Mouse (Mus musculus) midbrain, embryonic 16.5 days (tissue): ENCODE measurements around the gene Mthfr. TPM values are rescaled to one million over a fixed set of nuclear protein-coding genes. Genes with fewer than 3 reads are reported as not detected.

Experiments used
- ATAC-seq: fragments of 200-750 bp; cut with Nextera tagmentation; 2 replicates; pipeline ENCODE4 v1.8.0; 2017; ENCODE audit warnings: moderate TSS enrichment
- H3K27ac ChIP-seq: fragments of 300-500 bp; sonication (generic); 2 replicates; pipeline ENCODE4 v1.5.1; 2014; ENCODE audit warnings: mild to moderate bottlenecking, low read length, mixed read lengths
- H3K27me3 ChIP-seq: fragments of 300-500 bp; sonication (generic); 2 replicates; pipeline ENCODE4 v1.6.1; 2014; ENCODE audit warnings: low read depth, low read length, mixed read lengths; ENCODE audit not compliant: control insufficient read depth, insufficient read depth
- H3K36me3 ChIP-seq: fragments of 300-500 bp; sonication (generic); 2 replicates; pipeline ENCODE4 v1.6.1; 2014; ENCODE audit warnings: mild to moderate bottlenecking, low read length, moderate library complexity, mixed read lengths; ENCODE audit not compliant: control insufficient read depth, insufficient read depth
- H3K4me1 ChIP-seq: fragments of 300-500 bp; sonication (generic); 2 replicates; pipeline ENCODE4 v1.6.1; 2014; ENCODE audit warnings: mild to moderate bottlenecking, low read length, mixed read lengths; ENCODE audit not compliant: control insufficient read depth, insufficient read depth
- H3K4me2 ChIP-seq: fragments of 300-500 bp; sonication (generic); 2 replicates; pipeline ENCODE4 v1.6.1; 2014; ENCODE audit warnings: mild to moderate bottlenecking, low read length, mixed read lengths
- H3K4me3 ChIP-seq: fragments of 300-500 bp; sonication (generic); 2 replicates; pipeline ENCODE4 v1.5.1; 2014; ENCODE audit warnings: low read depth, mild to moderate bottlenecking, low read length, moderate library complexity, mixed read lengths
- H3K9ac ChIP-seq: fragments of 300-500 bp; sonication (generic); 2 replicates; pipeline ENCODE4 v1.6.1; 2014; ENCODE audit warnings: low read depth, low read length, mixed read lengths
- H3K9me3 ChIP-seq: fragments of 300-500 bp; sonication (generic); replicated peaks from 2 replicates; pipeline ENCODE4 v1.6.1; 2014; ENCODE audit warnings: mild to moderate bottlenecking, low read length, mixed read lengths; ENCODE audit not compliant: control insufficient read depth, poor library complexity, severe bottlenecking
- WGBS: fragments of 180-500 bp; shearing (Covaris S2); extraction: QIAGEN DNeasy Blood & Tissue Kit; methylation state at CpG from one replicate; pipeline ENCODE4 v1.1.7; 2014; 5-methylcytosine and 5-hydroxymethylcytosine counted together
- polyA plus RNA-seq: library from polyadenylated mRNA; unstranded; fragments of >200 nt; fragmentation: Nextera tagmentation; extraction: Ambion mirVana; gene quantifications from 2 replicates; pipeline ENCODE4 v1.2.1, GENCODE M21; 2015

The Mthfr gene
- 21.5 and 22.2 TPM in 2 replicates for polyA plus RNA-seq

DNA sequence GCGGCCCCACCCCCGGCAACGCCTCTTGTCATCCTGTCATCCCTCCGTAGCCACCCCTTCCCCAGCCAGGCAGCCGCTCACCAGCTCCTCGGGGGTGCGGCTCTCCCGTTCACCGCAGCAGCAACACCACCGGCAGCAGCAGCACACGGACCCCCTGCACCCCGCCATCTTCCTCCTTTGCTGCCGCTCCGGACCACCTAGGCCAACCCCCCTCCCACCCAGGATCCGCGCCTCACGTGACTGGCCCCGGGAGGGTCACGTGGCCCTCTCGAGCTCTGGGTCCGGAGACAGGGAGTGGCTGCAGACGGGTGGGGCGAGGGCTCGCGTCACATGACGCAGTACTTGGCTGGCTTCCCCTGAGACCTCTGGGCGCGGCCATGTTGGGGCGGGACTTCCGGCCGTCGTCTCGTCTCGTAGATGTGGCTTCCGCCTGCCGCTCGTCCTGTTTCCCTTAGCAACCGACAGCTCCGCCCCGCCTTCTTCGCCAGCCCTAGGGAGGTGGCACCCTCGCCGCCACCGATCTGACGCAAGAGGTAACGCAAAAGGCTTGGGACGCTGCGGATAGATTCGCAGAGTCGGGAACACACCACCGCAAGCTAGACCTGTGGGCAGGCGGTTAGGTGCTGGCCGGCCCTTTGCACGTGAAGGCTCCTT lies at the start of gene Mthfr, which contains the start of gene Clcn6:
TSS of gene Mthfr (plus strand) at position 478 of the 654 bp plus-strand sequence.
TSS of gene Clcn6 (minus strand) at position 222 of the 654 bp plus-strand sequence.
- Histone ChIP-seq H3K4me2 (peak within 1 kb of the TSS; percentile 85), H3K9ac (peak within 1 kb of the TSS; percentile 80), H3K4me1 (peaks cover 43% of the 10 kb centered on the region), H3K9me3 (no peaks in the 10 kb centered on the region), H3K27ac (peak within 1 kb of the TSS; percentile 90), H3K4me3 (peak within 1 kb of the TSS; percentile 72), H3K36me3 (peaks cover 2% of the 10 kb centered on the region; the same call in 1 of the 2 replicates), H3K27me3 (no peaks in the 10 kb centered on the region)
- peak; percentile 92 for ATAC-seq
- under 1% methylated on average over 52 of the region's 54 CpGs for WGBS

DNA sequence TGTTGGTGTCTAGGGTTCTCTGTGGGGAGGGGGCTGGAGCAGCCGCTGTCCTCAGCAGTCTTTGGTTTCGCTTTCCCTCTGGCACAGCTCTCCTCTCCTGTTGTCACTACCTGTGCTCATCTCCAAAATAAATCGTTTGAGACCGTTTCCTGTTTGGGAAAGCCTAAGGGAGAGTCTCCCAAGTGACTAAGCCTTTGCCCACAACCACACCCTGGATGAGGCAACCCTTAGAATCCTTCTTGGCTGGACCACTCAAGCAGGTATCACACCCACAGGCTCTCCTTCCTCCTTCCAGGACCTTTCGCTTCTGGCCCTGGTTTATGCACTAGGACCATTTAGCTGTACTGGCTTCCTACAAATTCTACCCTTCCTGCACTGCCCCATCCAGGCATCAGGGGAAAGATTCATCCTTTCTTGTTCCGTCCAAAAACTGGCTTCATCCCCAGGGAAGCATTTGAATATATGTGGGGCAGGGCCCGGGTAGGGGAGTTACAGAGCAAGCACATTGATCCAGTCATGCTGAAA lies 45.2 kb upstream of the Mthfr start:
- Histone ChIP-seq H3K36me3 (no peaks in the 10 kb centered on the region), H3K9me3 (no peaks in the 10 kb centered on the region), H3K4me3 (no peak overlapping the region), H3K4me2 (no peak overlapping the region), H3K9ac (no peak overlapping the region), H3K4me1 (no peaks in the 10 kb centered on the region), H3K27ac (no peak overlapping the region), H3K27me3 (no peaks in the 10 kb centered on the region)
- 68% methylated on average over 7 of the region's 7 CpGs for WGBS
- ATAC-seq, result no peak

DNA sequence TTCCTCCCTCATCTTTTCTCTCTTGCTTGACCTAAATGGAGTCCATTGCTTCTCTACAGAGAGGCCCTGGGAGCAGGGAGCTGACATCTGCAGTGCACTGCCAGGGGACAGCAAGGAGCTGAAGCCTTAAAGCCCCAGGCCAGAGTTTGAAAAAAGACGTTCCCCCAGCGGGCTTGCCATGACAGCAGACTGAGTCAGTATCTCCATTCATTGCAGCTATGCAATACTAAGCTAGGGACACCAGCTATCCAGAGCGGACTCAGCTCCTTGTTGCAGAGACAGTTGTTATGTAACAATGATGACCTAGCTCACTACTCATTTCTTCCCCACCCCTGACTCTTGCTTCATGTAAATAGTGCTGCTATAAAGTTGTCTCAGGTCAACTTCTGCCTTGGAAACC lies 43.6 kb upstream of the Mthfr start:
- Histone ChIP-seq H3K4me3 (no peak overlapping the region), H3K9me3 (no peaks in the 10 kb centered on the region), H3K9ac (no peak overlapping the region), H3K27ac (no peak overlapping the region), H3K4me2 (no peak overlapping the region), H3K27me3 (no peaks in the 10 kb centered on the region), H3K4me1 (peaks cover 9% of the 10 kb centered on the region), H3K36me3 (no peaks in the 10 kb centered on the region)
- WGBS, result 71% methylated on average over 3 of the region's 3 CpGs
- no peak for ATAC-seq

DNA sequence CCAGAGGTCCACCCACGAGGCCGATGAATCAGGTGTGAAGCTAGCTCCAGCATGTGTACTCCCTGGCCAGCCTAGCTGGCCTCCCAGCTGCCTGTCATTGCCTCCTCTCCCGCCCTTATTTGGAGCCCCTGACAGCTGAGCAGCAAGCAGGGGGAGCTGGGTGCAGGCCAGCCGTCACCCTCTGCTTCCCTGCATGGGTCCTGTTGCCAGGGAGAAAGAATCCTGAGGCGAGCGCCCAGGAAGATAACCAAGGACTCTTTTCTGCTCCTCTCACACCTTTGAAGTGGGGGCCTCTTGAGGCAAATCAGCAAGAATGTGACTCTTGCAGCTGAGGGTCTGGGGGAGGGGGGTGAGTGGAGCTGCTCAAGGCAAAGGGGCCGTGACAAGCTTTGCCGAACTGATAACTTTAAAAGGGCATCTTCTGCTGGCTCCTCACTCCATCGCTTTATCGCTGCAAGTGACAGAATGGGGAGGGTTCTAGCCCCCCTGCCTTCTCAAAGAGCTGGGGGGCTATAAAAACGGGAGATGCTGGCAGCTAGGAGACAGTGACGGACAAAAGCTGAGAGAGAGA lies 38.6 kb upstream of the Mthfr start, which contains the start of gene Nppa:
TSS of gene Nppa (plus strand) at position 521 of the 571 bp plus-strand sequence.
- H3K27me3 ChIP-seq, result no peaks in the 10 kb centered on the region
- peaks cover 5% of the 10 kb centered on the region; the same call in 1 of the 2 replicates for H3K36me3 ChIP-seq
- H3K4me3 ChIP-seq, result no peak within 1 kb of the TSS
- H3K4me2 ChIP-seq, result no peak within 1 kb of the TSS
- H3K4me1 ChIP-seq, result peaks cover 23% of the 10 kb centered on the region
- peak within 1 kb of the TSS; percentile 60 for H3K27ac ChIP-seq
- ATAC-seq, result peak; percentile 59
- H3K9me3 ChIP-seq, result no peaks in the 10 kb centered on the region
- H3K9ac ChIP-seq, result 0 out of 2 replicates have a peak within 1 kb of the TSS, but pooled peaks have one; percentile 12
- WGBS, result 36% methylated on average over 12 of the region's 12 CpGs

DNA sequence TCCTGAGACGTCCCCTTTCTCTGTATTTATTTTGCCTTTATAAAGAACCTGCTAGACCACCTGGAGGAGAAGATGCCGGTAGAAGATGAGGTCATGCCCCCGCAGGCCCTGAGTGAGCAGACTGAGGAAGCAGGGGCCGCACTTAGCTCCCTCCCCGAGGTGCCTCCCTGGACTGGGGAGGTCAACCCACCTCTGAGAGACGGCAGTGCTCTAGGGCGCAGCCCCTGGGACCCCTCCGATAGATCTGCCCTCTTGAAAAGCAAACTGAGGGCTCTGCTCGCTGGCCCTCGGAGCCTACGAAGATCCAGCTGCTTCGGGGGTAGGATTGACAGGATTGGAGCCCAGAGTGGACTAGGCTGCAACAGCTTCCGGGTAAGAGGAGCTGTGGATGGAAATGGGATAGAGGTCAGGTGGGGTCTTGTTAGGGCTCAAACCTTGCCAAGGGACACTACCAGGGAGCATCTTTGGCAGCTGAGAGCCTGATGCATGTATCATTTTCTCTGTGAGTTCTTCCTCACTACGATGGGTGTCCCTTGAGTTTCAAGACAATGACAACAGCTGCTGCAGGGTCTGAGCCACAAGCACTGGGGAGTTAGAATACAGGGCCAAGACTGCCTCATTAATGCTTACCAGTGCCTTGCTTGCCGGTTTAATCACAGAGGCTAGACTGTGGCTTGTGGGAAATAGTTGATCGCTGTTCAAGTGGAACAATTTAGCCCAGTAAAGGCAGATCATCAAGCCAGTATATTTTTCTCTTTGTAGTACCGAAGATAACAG lies 37.7 kb upstream of the Mthfr start:
- H3K9ac ChIP-seq, result 0 out of 2 replicates have a peak overlapping the region, but pooled peaks have one; percentile 12
- H3K27me3 ChIP-seq, result no peaks in the 10 kb centered on the region
- peak overlapping the region; percentile 60 for H3K27ac ChIP-seq
- 56% methylated on average over 17 of the region's 17 CpGs for WGBS
- peak; percentile 15 for ATAC-seq
- peaks cover 23% of the 10 kb centered on the region for H3K4me1 ChIP-seq
- no peak overlapping the region for H3K4me2 ChIP-seq
- no peak overlapping the region for H3K4me3 ChIP-seq
- H3K36me3 ChIP-seq, result peaks cover 11% of the 10 kb centered on the region; the same call in 1 of the 2 replicates
- no peaks in the 10 kb centered on the region for H3K9me3 ChIP-seq

DNA sequence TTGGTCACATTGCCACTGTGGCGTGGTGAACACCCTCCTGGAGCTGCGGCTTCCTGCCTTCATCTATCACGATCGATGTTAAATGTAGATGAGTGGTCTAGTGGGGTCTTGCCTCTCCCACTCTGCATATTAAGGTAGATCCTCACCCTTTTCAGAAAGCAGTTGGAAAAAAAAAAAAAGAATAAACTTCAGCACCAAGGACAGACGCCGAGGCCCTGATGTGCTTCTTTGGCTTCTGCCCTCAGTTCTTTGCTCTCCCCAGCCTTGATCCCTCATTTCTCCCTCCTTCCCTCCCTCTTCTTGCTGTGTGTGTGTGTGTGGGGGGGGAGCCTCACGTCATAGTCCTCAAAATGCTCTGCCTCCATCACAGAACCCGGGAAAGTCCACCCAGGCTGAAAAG lies 37.0 kb upstream of the Mthfr start:
- Histone ChIP-seq H3K27ac (peak overlapping the region; percentile 60), H3K4me1 (peaks cover 23% of the 10 kb centered on the region), H3K9me3 (no peaks in the 10 kb centered on the region), H3K36me3 (peaks cover 13% of the 10 kb centered on the region; the same call in 1 of the 2 replicates), H3K4me3 (no peak overlapping the region), H3K27me3 (no peaks in the 10 kb centered on the region), H3K4me2 (no peak overlapping the region), H3K9ac (0 out of 2 replicates have a peak overlapping the region, but pooled peaks have one; percentile 11)
- WGBS, result 39% methylated on average over 8 of the region's 8 CpGs
- ATAC-seq, result no peak

DNA sequence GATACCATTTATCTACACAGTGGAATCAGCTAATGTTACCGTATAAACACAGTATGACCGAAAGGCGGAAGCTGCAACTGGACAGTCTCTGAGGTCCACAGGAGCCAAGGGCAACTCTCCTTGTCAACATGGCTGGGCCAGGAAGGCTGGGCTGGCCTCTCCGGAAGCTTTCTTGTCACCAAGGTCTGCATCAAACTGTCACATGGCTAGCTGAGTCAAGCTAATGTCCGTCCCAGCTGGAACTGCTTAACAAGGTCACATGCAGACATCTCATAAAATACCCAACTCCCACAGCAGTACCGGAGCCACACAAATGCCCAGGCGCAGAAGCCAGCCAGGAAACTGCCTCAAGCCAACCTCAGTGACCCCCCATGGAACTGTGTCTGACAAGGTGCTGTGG lies 34.5 kb upstream of the Mthfr start:
- Histone ChIP-seq H3K9me3 (no peaks in the 10 kb centered on the region), H3K9ac (no peak overlapping the region), H3K36me3 (peaks cover 17% of the 10 kb centered on the region; the same call in 1 of the 2 replicates), H3K27me3 (no peaks in the 10 kb centered on the region), H3K27ac (no peak overlapping the region), H3K4me1 (peaks cover 23% of the 10 kb centered on the region), H3K4me3 (no peak overlapping the region), H3K4me2 (no peak overlapping the region)
- ATAC-seq, result no peak
- WGBS, result 89% methylated on average over 7 of the region's 7 CpGs

DNA sequence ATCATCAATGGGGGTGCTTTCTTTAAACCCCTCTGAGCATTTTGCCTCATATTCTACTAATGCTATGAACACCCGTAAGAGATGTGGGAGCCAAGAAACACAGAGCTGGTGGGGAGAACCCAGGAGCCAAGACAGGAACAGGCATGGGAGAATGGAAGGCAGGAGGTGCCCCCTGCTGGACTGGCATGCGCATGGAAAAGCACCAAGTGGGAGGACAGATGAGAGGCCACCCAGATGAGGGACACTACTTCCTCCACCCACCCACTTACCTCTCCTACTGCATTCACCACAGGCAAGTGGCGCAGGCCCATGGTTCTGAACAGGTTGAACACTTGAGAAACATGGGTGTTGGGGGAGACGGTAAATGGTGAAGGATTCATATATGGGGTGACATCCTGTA lies 30.5 kb upstream of the Mthfr start:
- Histone ChIP-seq H3K9me3 (no peaks in the 10 kb centered on the region), H3K27ac (no peak overlapping the region), H3K9ac (no peak overlapping the region), H3K4me2 (no peak overlapping the region), H3K4me3 (no peak overlapping the region), H3K36me3 (peaks cover 55% of the 10 kb centered on the region), H3K27me3 (no peaks in the 10 kb centered on the region), H3K4me1 (no peaks in the 10 kb centered on the region)
- no peak for ATAC-seq
- 77% methylated on average over 4 of the region's 4 CpGs for WGBS
